Mouse (Mus musculus) ES-E14 (cell line): ENCODE results near the gene Cyth1. TPM values are rescaled to one million over a fixed set of nuclear protein-coding genes. Genes with fewer than 3 reads are reported as not detected.

Experiments used
- DNase-seq: peaks from one replicate; pipeline ENCODE4 v3.0.0-alpha.2; 2013; ENCODE audit warnings: low read depth, low spot score
- H3K27ac ChIP-seq: 2 replicates; pipeline ENCODE4 v1.5.1; 2012; ENCODE audit warnings: low read depth, mild to moderate bottlenecking, low read length, moderate library complexity, mixed read lengths; ENCODE audit not compliant: poor library complexity, insufficient read depth, severe bottlenecking
- H3K36me3 ChIP-seq: 2 replicates; pipeline ENCODE4 v1.6.1; 2012; ENCODE audit warnings: mild to moderate bottlenecking, low read length, moderate library complexity, mixed read lengths; ENCODE audit not compliant: control insufficient read depth, poor library complexity, insufficient read depth, severe bottlenecking
- H3K4me1 ChIP-seq, 2 experiments: fragments of 150-350 bp in 1 of 2; sonication (generic) in 1 of 2; 2 replicates each; pipeline ENCODE4 v1.6.1; 2012; ENCODE audit warnings: low read length in 2 of 2, mild to moderate bottlenecking in 1 of 2, mixed read lengths in 1 of 2; ENCODE audit not compliant: control insufficient read depth in 2 of 2, insufficient read depth in 2 of 2, poor library complexity in 1 of 2
- H3K4me3 ChIP-seq, 2 experiments: fragments of 150-350 bp in 1 of 2; sonication (generic) in 1 of 2; 2 replicates each; pipeline ENCODE4 v1.5.1; 2012; ENCODE audit warnings: low read length in 2 of 2, low read depth in 1 of 2, mild to moderate bottlenecking in 1 of 2, mixed read lengths in 1 of 2; ENCODE audit not compliant: insufficient read depth in 1 of 2, poor library complexity in 1 of 2, severe bottlenecking in 1 of 2
- H3K9ac ChIP-seq: 2 replicates; pipeline ENCODE4 v1.6.1; 2012; ENCODE audit warnings: low read depth, mild to moderate bottlenecking, low read length, mixed read lengths; ENCODE audit not compliant: poor library complexity, insufficient read depth, severe bottlenecking
- H3K9me3 ChIP-seq: fragments of 150-350 bp; sonication (generic); 2 replicates; pipeline ENCODE4 v1.6.1; 2012; ENCODE audit warnings: low read depth, mild to moderate bottlenecking, low read length; ENCODE audit not compliant: control insufficient read depth, insufficient read depth
- CHD2 ChIP-seq: IDR thresholded peaks from 2 replicates; pipeline ENCODE4 v1.6.1; 2014; ENCODE audit warnings: mild to moderate bottlenecking, low read depth, low read length, inconsistent platforms
- HCFC1 ChIP-seq: IDR thresholded peaks from 2 replicates; pipeline ENCODE4 v1.6.1; 2012; ENCODE audit warnings: low read length, inconsistent platforms, borderline replicate concordance; ENCODE audit not compliant: insufficient read depth
- MAFK ChIP-seq: IDR thresholded peaks from 2 replicates; pipeline ENCODE4 v1.6.1; 2014; ENCODE audit warnings: mild to moderate bottlenecking, low read depth, low read length, inconsistent platforms; ENCODE audit not compliant: insufficient read depth
- ZC3H11A ChIP-seq: IDR thresholded peaks from 2 replicates; pipeline ENCODE4 v1.6.1; 2012; ENCODE audit warnings: low read depth, mild to moderate bottlenecking, inconsistent platforms, low read length, borderline replicate concordance
- ZNF384 ChIP-seq: IDR thresholded peaks from 2 replicates; pipeline ENCODE4 v1.6.1; 2012; ENCODE audit warnings: low read depth, low read length, inconsistent platforms
- in situ Hi-C, 2 experiments: fragments of 600-800 bp; cut with MboI; formaldehyde crosslinking; loops; one replicate each; pipeline ENCODE4 v1.15.1; 2025; ENCODE audit warnings: low sequenced_read_pairs in 2 of 2, inconsistent platforms in 1 of 2; ENCODE audit not compliant: unreplicated experiment in 2 of 2
- total RNA-seq: library from RNA; depleted of rRNA; stranded (reverse); fragments of 300-350 nt; gene quantifications from 2 replicates; pipeline ENCODE4 v1.2.3, GENCODE M21; 2012

Cyth1 gene
- total RNA-seq, 1 experiment = 6.3 TPM

DNA sequence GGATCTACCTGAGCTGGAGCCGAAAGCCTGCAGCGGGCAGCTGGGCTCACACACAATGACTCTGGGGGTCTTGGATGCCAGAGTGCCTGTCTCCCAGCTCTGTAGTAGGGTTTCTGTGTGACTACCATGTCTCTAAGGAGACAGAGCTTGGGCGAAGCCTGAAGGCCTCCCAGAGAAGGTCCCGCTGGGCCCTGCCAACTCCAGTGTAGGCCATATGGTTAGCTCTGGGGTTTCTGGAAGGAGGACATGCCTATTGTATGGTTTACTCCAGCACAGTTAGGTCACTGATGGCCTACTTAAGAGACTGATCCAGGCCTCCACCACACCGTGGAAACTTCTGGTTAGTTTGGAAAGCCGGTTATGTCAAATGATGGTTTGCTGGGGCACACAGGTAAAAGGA, 110.0 kb downstream of the Cyth1 start:
- H3K27ac ChIP-seq = no peak overlapping the region
- no peak overlapping the region for H3K4me3 ChIP-seq
- no peaks in the 10 kb centered on the region for H3K9me3 ChIP-seq
- H3K4me1 ChIP-seq = peaks cover 8 to 17% of the 10 kb centered on the region in 2 experiments; a peak in 3 of 4 replicates
- in situ Hi-C loops = no loop called here
- no peaks in the 10 kb centered on the region for H3K36me3 ChIP-seq
- TF ChIP-seq HCFC1 = no peak
- no peak for TF ChIP-seq MAFK
- no peak for TF ChIP-seq ZC3H11A
- TF ChIP-seq ZNF384 = no peak
- no peak for DNase-seq
- H3K9ac ChIP-seq = no peak overlapping the region

DNA sequence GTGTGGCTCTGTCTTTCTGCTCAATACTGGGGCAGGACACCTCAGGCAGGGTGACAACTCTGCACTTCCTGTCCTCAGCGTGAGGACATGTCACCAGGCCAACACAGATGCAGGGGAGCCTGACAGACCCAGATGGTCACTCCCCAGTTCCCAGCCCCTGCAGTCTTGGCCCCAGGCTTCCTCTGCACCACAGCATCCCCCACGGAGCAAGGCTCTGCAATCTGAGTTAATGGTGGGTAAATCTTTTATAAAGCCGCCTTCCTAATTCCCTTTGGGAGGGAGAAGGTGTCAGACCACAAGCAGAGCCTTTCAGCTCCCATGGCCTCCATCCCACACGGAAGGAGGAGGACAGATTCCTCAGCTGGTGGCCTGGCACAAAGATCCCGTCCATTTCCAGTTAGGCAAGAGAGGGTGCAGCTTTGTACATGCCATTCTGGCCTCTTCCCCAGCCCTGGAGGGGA, 112.2 kb downstream of the Cyth1 start:
- no peak for TF ChIP-seq HCFC1
- TF ChIP-seq MAFK = no peak
- no peak for TF ChIP-seq CHD2
- TF ChIP-seq ZNF384 = no peak
- TF ChIP-seq ZC3H11A = no peak
- peaks cover 2 to 8% of the 10 kb centered on the region in 2 experiments; a peak in 2 of 4 replicates for H3K4me1 ChIP-seq
- no peak overlapping the region for H3K27ac ChIP-seq
- no peak overlapping the region for H3K4me3 ChIP-seq
- in situ Hi-C loops = no loop called here
- no peaks in the 10 kb centered on the region for H3K36me3 ChIP-seq
- no peak for DNase-seq
- no peak overlapping the region for H3K9ac ChIP-seq
- H3K9me3 ChIP-seq = no peaks in the 10 kb centered on the region

DNA sequence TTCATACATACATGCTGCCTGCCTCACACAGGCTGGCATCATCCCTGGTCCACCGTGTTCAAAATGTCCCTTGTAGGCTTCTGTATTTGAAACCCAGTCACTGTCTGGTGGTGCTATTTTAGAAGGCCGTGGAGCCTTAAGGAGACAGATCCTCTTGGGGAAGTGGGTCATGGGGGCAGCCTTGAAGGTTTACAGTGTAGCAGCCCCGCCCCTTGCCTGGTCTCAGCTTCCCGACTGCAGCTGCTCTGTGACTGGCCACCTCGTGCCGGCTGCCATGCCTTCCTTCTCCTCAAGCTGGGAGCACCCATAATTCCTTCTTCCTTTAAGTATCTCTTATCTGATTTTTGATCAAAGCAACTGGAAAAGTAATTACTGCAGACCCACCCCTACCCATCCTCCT, 113.1 kb downstream of the Cyth1 start:
- Histone ChIP-seq H3K4me3 (no peak overlapping the region), H3K36me3 (no peaks in the 10 kb centered on the region), H3K27ac (no peak overlapping the region), H3K4me1 (peaks cover 2 to 11% of the 10 kb centered on the region in 2 experiments; a peak in 2 of 4 replicates), H3K9ac (no peak overlapping the region), H3K9me3 (no peaks in the 10 kb centered on the region)
- no peak for DNase-seq
- TF ChIP-seq ZC3H11A (no peak), CHD2 (no peak), ZNF384 (no peak), HCFC1 (no peak), MAFK (no peak)
- in situ Hi-C loops = no loop called here

DNA sequence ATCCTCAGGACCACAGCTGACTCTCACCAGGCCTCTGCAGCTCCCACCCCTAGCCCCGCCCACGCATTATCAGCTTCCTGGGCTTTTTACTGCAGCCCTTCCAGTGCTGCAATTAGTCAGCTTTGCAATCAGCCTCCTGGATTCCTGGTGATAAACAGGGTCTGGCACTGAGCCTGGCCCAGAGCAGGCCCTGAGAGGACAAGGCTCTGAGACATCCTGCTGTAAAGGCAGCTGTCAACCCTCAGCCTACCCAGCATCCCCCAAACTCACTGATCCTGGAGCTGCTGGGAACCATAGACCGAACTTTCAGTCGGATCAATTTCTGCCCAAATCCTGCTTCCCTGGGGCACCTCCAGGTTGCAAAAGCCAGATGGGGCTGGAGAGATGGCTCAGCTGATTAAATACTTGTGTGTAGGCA, 114.6 kb downstream of the Cyth1 start:
- no peaks in the 10 kb centered on the region for H3K36me3 ChIP-seq
- peaks cover 3 to 17% of the 10 kb centered on the region in 2 experiments; a peak in 2 of 4 replicates for H3K4me1 ChIP-seq
- H3K9ac ChIP-seq = no peak overlapping the region
- DNase-seq = no peak
- no peak for TF ChIP-seq ZC3H11A
- no peak for TF ChIP-seq ZNF384
- in situ Hi-C loops = no loop called here
- H3K9me3 ChIP-seq = no peaks in the 10 kb centered on the region
- H3K4me3 ChIP-seq = no peak overlapping the region
- H3K27ac ChIP-seq = no peak overlapping the region

DNA sequence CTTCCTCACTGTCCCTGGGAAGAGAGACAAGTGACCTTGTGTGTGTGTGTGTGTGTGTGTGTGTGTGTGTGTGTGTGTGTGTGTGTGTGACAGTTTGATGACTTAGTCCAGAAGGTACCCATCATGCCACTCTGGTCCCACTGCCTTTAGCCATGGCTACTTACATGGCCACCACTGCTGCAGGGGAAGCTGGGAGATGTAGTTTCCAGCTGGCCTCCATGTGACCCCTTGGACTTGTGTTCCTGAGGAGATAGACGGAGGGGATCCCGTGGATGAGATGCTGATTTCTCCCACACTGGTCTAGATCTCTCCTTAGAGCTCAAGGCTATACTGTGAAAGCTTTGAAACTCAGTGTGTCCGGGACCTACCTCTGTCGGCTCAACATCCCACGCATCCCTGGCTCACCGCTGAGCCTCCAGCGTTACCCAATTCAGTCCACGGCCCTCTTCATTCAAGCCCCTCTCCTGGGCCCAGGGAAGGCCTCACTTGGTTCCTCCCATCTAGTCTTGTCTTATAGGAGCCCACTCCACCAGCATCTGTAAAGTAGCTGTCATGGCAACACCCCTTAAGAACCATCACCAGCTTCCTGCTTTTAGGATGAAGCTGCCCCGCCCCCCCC, 115.2 kb downstream of the Cyth1 start:
- Histone ChIP-seq H3K9me3 (no peaks in the 10 kb centered on the region), H3K36me3 (no peaks in the 10 kb centered on the region), H3K9ac (no peak overlapping the region), H3K4me3 (no peak overlapping the region), H3K4me1 (peaks cover 3 to 17% of the 10 kb centered on the region in 2 experiments; a peak in 2 of 4 replicates), H3K27ac (no peak overlapping the region)
- TF ChIP-seq ZNF384 = no peak
- TF ChIP-seq HCFC1 = peak; percentile 86
- TF ChIP-seq CHD2 = no peak
- in situ Hi-C loops = no loop called here
- DNase-seq = no peak
